Mouse (Mus musculus) cerebellum, adult 9-11 months (tissue): Measurements from ENCODE around the gene Trim63.

ENCODE experiments used
- DNase-seq: peaks from one replicate; pipeline ENCODE4 v3.0.0; 2022

Gene Trim63

DNA sequence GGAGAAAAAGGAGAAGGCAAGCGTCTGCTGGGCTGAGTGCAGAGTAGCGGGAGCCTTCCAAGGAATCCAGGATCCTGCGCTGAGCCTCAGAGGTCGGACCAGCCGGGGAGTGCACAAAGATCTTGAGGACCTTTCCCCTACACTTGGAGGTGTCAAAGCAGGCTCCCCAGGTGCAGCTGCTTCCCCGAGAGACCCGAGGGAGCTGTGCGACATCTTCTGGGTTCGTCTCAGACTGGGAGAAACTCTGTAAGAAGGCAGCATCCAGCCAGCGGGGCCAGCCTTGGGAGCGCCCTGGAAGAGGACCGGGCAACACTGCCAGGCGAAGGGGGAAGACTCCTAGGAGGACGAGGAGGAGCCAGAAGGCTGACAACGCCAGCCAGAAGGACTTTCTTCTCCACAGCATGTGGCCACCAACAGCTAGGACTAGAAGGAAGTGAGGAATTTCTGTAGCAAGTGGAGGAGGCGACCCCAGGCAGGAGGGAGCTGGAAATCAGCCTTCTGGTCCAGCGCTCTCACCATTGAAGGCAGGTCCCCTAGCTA, 56.5 kb downstream of the Trim63 start:
- no peak for DNase-seq

DNA sequence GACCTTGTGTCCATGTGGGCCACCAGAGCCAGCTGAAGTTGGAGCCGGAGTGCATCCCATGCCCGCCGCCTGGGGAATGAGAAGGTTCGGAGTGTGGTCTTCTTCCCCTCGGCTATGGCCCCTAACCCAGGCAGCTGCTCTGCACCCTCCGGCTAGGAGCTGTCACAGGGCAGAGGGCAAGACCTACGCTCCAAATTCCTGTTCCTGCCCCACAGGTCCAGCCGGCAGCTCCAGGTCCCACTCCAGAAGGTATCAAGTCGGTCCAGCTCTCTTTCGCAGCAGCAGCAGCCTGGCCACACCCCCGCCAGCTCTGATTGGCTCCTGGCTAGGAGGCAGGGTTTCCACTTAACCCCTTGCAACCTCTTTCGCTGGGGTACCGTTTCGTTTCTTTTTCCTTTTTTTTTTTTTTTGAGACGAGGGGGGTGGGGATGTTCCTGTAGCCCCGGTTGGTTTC, 57.4 kb downstream of the Trim63 start:
- DNase-seq: peak; percentile 88

DNA sequence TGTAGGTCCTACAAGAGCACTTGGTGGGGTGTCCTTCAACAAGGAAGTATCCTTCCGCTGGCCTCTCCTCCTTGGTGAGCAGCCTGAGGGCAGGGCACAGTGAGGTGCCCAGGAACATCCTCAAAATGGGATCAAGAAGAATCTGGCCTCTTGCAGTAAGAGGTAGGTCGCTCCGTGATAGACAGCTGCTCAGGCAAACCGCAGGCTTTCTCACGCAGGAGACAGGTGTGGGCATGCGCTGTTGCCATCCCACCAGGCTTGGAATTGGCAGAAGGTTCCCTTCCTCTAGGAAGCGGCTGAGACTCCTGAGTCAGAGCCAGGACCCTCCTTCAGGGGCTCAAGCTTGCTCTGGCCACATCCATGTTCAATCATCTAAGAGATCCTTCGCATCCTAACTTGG, 58.4 kb downstream of the Trim63 start:
- DNase-seq: no peak

DNA sequence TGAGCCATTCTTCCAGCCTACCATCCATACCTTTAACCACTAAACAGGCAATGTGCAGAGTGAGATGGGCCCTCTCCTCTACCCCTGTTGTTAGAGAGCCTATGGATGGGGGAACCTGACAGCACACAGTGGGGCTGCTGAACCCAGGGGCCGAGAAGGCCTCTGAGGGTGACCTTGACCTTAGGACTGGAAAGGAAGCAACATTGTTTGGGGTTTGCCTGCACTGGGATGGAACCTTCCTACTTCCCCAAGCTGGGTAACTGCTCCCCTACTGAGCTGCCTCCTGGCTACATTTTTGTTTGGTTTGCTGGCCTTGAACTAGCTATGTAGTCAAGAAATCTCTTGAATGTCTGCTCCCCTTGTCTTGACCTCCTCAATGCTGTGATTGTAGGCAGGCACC, 59.4 kb downstream of the Trim63 start:
- no peak for DNase-seq

DNA sequence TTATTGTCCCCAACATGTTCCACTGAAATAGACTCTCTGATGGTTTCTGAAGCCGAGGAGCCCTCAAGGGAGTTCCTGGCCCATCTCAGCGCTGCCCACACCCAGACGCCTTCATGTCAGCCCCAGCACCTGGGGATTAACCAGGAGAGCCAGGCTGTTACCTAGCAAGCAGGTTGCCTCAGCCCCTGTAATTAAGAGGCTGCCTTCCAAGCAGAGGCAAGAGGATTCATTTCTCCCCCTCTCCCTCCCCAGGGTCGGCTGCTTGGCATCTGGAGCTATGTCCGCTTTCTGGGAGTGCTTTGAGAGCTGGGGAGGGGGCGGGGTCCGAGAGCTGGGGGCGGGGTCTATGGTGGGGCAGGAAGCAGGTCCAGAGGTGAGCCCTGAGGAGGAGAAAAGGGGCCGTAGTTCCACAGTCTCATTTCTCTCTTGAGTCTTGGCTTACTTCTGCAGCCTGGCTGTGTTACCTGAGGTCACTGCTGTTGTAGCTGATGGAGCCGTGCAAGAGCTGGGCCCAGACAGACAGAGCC, 63.2 kb downstream of the Trim63 start:
- DNase-seq: no peak
